Mouse (Mus musculus) bone marrow, adult 2 months (tissue): ENCODE results near the gene Cacna1c. TPM values are rescaled to one million over a fixed set of nuclear protein-coding genes. Genes with fewer than 3 reads are reported as not detected.

ENCODE experiments used
- H3K27ac ChIP-seq: fragments of 200-500 bp; 2 replicates; pipeline ENCODE4 v1.5.1; 2012; ENCODE audit warnings: low read depth, mild to moderate bottlenecking, control low read depth, inconsistent platforms, low read length; ENCODE audit not compliant: control insufficient read depth, poor library complexity, insufficient read depth
- H3K4me1 ChIP-seq: fragments of 200-500 bp; 2 replicates; pipeline ENCODE4 v1.6.1; 2011; ENCODE audit warnings: low read length; ENCODE audit not compliant: control insufficient read depth, insufficient read depth
- H3K4me3 ChIP-seq: fragments of 200-500 bp; replicated peaks from 2 replicates; pipeline ENCODE3; 2011; ENCODE audit warnings: mild to moderate bottlenecking, low read depth, low read length, control low read depth; ENCODE audit not compliant: control insufficient read depth
- CTCF ChIP-seq: fragments of 200-500 bp; IDR thresholded peaks from 2 replicates; pipeline ENCODE4 v1.5.1; 2011; ENCODE audit warnings: low read length, control low read depth; ENCODE audit not compliant: control insufficient read depth, insufficient read depth
- POLR2A ChIP-seq: fragments of 200-500 bp; IDR thresholded peaks from 2 replicates; pipeline ENCODE4 v1.6.1; 2011; ENCODE audit warnings: low read depth, mild to moderate bottlenecking, control low read depth, low read length, borderline replicate concordance; ENCODE audit not compliant: control insufficient read depth
- WGBS: fragments of 180-500 bp; shearing (Covaris S2); methylation state at CpG from one replicate; pipeline ENCODE4 v1.1.7; 2018; 5-methylcytosine and 5-hydroxymethylcytosine counted together
- polyA plus RNA-seq: library from polyadenylated mRNA; stranded (reverse); fragments of >200 nt; gene quantifications from 2 replicates; pipeline ENCODE4 v1.2.4, GENCODE M21; 2011; ENCODE audit warnings: low replicate concordance; ENCODE audit not compliant: missing spikeins, insufficient read depth, insufficient read length

Cacna1c gene
- polyA plus RNA-seq, 1 experiment = 3.1 TPM

GRCm38 (mm10) chr6:118983471-118984040 lies 212.7 kb downstream of the Cacna1c start:
- WGBS = 71% methylated on average over 8 of the region's 8 CpGs
- no peak for TF ChIP-seq POLR2A
- no peak for TF ChIP-seq CTCF
- Histone ChIP-seq H3K27ac (no peak overlapping the region), H3K4me1 (no peaks in the 10 kb centered on the region), H3K4me3 (no peak overlapping the region)

- H3K27ac ChIP-seq = no peak overlapping the region
- WGBS = 68% methylated on average over 12 of the region's 12 CpGs
- H3K4me1 ChIP-seq = no peaks in the 10 kb centered on the region
- no peak overlapping the region for H3K4me3 ChIP-seq
- TF ChIP-seq CTCF (no peak), POLR2A (no peak)
These were observed 216.0 kb downstream of the Cacna1c start for GRCm38 (mm10) chr6:118980265-118980664.

GRCm38 (mm10) chr6:118977443-118978271 lies 218.6 kb downstream of the Cacna1c start:
- no peaks in the 10 kb centered on the region for H3K4me1 ChIP-seq
- no peak overlapping the region for H3K4me3 ChIP-seq
- 68% methylated on average over 10 of the region's 10 CpGs for WGBS
- TF ChIP-seq CTCF = no peak
- TF ChIP-seq POLR2A = no peak
- no peak overlapping the region for H3K27ac ChIP-seq

GRCm38 (mm10) chr6:118976617-118977016 lies 219.6 kb downstream of the Cacna1c start:
- no peaks in the 10 kb centered on the region for H3K4me1 ChIP-seq
- 83% methylated on average over 14 of the region's 14 CpGs for WGBS
- no peak overlapping the region for H3K4me3 ChIP-seq
- H3K27ac ChIP-seq = no peak overlapping the region
- TF ChIP-seq POLR2A (no peak), CTCF (no peak)

- Histone ChIP-seq H3K27ac (no peak overlapping the region), H3K4me1 (no peaks in the 10 kb centered on the region), H3K4me3 (no peak overlapping the region)
- no peak for TF ChIP-seq CTCF
- TF ChIP-seq POLR2A = no peak
- WGBS = 72% methylated on average over 9 of the region's 10 CpGs
These were observed 224.2 kb downstream of the Cacna1c start for GRCm38 (mm10) chr6:118971844-118972531.

GRCm38 (mm10) chr6:118968776-118969175 lies 227.4 kb downstream of the Cacna1c start:
- H3K4me3 ChIP-seq = no peak overlapping the region
- no peak overlapping the region for H3K27ac ChIP-seq
- TF ChIP-seq CTCF = no peak
- no peak for TF ChIP-seq POLR2A
- whole genome bisulfite sequencing = 57% methylated on average over 4 of the region's 4 CpGs
- H3K4me1 ChIP-seq = no peaks in the 10 kb centered on the region

GRCm38 (mm10) chr6:118966904-118967303 lies 229.3 kb downstream of the Cacna1c start:
- Histone ChIP-seq H3K4me3 (no peak overlapping the region), H3K4me1 (no peaks in the 10 kb centered on the region)
- 78% methylated on average over 4 of the region's 4 CpGs for WGBS

GRCm38 (mm10) chr6:118965577-118965976 lies 230.6 kb downstream of the Cacna1c start:
- 60% methylated on average over 2 of the region's 2 CpGs for WGBS
- no peak for TF ChIP-seq POLR2A
- TF ChIP-seq CTCF = no peak
- Histone ChIP-seq H3K27ac (no peak overlapping the region), H3K4me3 (no peak overlapping the region), H3K4me1 (no peaks in the 10 kb centered on the region)

More at GRCm38 (mm10) chr6:118966904-118967303, 229.3 kb downstream of the Cacna1c start:
- TF ChIP-seq CTCF (no peak), POLR2A (no peak)
- H3K27ac ChIP-seq = no peak overlapping the region

GRCm38 (mm10) chr6:118963806-118964205 lies 232.4 kb downstream of the Cacna1c start:
- H3K4me3 ChIP-seq = no peak overlapping the region
- TF ChIP-seq POLR2A (no peak), CTCF (no peak)
- H3K4me1 ChIP-seq = no peaks in the 10 kb centered on the region
- no peak overlapping the region for H3K27ac ChIP-seq
- WGBS = 80% methylated on average over 6 of the region's 6 CpGs
